Mouse (Mus musculus) pancreas, adult 10 weeks (tissue): ENCODE measurements around the gene Hist1h2bf. TPM values are rescaled to one million over a fixed set of nuclear protein-coding genes. Genes with fewer than 3 reads are reported as not detected.

ENCODE experiments used
- polyA plus RNA-seq: library from polyadenylated mRNA; stranded (reverse); fragments of 350-450 nt; fragmentation: Illumina TruSeq; extraction: RNeasy Lipid Tissue Mini Kit (QIAGEN cat#74804); gene quantifications from one replicate; pipeline ENCODE4 v1.2.3, GENCODE M21; 2015; ENCODE audit warnings: low read depth, low replicate concordance; ENCODE audit not compliant: insufficient read depth

Gene Hist1h2bf
- not detected for polyA plus RNA-seq

GRCm38 (mm10) chr13:23573898-23574524 lies at the start of gene Hist1h2bf, which contains the start of gene Hist1h2ad:
Gene Hist1h2bf (minus strand): TSS chr13:23574196.
Gene Hist1h2ad (plus strand): TSS chr13:23574381.

DNA sequence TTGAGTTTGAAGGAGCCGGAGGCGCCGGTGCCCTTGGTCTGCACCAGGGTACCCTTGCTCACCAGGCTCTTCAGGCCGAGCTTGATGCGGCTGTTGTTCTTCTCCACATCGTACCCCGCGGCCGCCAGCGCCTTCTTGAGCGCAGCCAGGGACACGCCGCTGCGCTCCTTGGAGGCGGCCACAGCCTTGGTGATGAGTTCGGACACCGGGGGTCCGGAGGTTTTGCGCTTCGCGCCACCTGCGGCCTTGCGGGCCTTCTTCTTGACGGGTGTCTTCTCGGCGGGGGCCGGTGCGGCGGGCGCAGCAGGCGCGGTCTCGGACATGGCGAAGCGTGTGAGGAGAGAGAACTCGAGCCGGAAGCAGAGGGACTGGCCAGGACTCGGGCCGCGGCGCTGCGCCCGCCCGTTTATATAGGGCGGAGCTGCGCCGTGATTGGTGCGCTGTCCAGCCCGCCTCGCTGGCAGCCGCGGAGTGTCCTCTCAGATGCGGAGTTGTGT lies 48.2 kb upstream of the Hist1h2bf start, which contains the start of gene Hist1h1e:
Gene Hist1h1e (minus strand): TSS at position 384 of the 497 bp plus-strand sequence.

GRCm38 (mm10) chr13:23620733-23621531 lies 46.9 kb upstream of the Hist1h2bf start, which contains the start of gene Hist1h2be:
Gene Hist1h2be (minus strand): TSS chr13:23621124.

GRCm38 (mm10) chr13:23581408-23582218 lies 7.6 kb upstream of the Hist1h2bf start, which contains the start of gene Hist1h4d:
Gene Hist1h4d (plus strand): TSS chr13:23581598.

DNA sequence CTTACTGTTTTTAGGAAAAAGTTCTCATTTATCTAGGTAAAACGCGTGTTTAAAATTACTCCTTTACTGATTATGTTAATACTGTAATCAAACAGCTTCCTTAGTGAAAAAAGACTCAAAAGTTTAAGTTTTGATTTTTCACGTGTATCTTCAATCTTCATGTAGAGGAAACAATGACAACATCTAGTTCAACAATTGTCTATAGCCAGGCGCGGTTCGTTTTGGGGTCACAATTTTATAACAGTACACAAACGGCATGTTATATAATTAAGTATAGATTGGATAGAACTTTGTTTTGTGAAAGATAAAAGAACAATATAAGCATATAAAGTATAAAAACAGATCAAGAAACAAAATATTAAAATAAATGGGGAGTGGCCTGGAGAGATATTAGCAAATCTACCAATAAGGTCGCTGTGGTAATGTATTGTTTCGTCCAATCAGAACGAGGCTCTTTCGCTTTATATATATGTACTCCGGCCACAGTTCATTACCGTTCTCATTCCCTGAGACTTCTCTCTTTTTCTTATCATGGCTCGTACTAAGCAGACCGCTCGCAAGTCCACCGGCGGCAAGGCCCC lies 1.4 kb upstream of the Hist1h2bf start, which contains the start of gene Hist1h3d:
Gene Hist1h3d (plus strand): TSS at position 493 of the 581 bp plus-strand sequence.

DNA sequence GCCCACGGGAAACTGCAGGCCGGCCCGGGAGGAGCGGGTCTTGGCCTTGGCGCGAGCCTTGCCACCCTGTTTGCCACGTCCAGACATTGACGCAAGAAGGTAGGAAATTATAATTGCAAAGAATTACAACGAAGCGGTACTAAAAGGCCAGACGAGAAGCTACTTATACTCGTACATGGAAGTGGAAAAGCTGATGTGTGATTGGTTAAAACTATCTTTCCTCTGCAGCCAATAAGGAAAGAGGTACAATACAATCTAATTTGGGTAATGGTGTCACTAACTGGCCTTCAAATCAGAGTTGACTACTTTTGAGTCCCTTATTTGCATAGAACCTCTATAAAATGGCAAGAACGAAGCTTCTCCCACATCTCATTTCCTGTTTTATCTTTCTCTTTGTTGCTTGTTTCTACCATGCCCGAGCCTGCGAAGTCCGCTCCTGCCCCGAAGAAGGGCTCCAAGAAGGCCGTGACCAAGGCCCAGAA lies 2.9 kb downstream of the Hist1h2bf start, which contains the start of the genes Hist1h2ae and Hist1h2bg:
Gene Hist1h2ae (minus strand): TSS at position 199 of the 482 bp plus-strand sequence.
Gene Hist1h2bg (plus strand): TSS at position 375 of the 482 bp plus-strand sequence.

GRCm38 (mm10) chr13:23561883-23562659 lies 11.9 kb downstream of the Hist1h2bf start, which contains the start of gene Hist1h3e:
Gene Hist1h3e (minus strand): TSS chr13:23562369.

DNA sequence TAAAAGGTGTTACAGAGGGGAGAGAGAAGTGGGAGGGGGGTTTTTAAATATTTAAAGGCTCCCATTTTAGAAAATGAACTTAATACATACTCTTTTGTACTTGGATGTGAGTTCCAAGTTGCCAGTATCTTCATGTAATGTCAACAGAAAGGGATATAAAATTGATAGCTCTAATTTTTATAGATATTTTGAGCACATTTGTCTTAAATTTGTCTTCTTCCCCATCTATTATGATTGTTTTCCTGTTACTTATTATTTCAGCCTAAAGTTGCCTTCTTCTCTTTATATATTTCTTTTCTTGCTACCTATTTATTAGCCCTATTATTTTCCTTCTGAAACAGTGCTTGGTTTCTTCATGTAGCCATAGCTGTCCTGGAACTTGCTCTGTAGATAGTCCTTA lies 21.0 kb downstream of the Hist1h2bf start, which contains the start of gene Hist1h1d:
Gene Hist1h1d (plus strand): TSS at position 301 of the 400 bp plus-strand sequence.

GRCm38 (mm10) chr13:23551146-23551834 lies 22.7 kb downstream of the Hist1h2bf start, which contains the start of gene Hist1h4f:
Gene Hist1h4f (minus strand): TSS chr13:23551648.

DNA sequence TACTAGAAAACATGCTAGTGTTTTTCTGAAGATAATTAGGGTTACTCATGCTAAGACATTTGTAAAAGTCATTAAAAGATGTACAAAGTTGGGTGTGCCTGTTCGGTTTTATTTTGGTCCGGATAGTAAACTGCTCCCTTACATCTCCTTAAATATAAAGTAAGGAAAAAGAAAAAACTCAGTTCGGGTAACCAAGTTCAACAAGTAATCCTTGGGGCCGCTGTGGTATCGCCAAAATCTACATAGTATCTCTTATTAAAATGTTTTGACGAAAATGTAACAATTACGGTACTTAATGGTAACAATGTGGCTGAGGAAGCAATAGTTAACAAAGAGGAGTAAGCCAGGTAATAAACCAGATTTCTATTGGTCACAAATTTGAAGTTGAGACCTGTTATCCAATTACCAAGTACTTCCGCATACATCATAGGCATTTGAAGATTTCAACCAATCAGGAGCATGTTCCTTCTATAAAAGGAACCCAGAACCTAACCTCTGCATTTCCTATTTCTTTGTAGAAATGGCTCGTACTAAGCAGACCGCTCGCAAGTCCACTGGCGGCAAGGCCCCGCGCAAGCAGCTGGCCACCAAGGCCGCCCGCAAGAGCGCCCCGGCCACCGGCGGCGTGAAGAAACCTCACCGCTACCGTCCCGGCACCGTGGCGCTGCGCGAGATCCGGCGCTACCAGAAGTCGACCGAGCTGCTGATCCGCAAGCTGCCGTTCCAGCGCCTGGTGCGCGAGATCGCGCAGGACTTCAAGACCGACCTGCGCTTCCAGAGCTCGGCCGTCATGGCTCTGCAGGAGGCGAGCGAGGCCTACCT lies 29.8 kb downstream of the Hist1h2bf start, which contains the start of gene Hist1h3f:
Gene Hist1h3f (plus strand): TSS at position 88 of the 822 bp plus-strand sequence.

DNA sequence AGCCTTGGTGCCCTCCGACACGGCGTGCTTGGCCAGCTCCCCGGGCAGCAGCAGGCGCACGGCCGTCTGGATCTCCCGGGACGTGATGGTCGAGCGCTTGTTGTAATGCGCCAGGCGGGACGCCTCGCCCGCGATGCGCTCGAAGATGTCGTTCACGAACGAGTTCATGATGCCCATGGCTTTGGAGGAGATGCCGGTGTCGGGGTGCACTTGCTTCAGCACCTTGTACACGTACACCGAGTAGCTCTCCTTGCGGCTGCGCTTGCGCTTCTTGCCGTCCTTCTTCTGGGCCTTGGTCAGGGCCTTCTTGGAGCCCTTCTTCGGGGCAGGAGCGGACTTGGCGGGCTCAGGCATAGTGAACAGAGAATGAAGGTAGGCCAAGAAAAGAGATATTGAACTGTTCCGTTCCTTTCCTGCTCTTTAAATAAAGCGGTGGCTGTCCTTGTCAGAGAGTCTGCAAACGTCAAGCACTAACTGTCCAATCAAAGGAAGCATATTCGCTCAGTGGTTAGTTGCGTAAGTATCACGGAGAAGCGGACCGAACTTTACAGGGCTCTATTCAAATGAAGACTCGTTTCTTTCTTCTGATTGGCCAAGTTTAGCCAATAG lies 30.9 kb downstream of the Hist1h2bf start, which contains the start of gene Hist1h2bh:
Gene Hist1h2bh (minus strand): TSS at position 394 of the 609 bp plus-strand sequence.

DNA sequence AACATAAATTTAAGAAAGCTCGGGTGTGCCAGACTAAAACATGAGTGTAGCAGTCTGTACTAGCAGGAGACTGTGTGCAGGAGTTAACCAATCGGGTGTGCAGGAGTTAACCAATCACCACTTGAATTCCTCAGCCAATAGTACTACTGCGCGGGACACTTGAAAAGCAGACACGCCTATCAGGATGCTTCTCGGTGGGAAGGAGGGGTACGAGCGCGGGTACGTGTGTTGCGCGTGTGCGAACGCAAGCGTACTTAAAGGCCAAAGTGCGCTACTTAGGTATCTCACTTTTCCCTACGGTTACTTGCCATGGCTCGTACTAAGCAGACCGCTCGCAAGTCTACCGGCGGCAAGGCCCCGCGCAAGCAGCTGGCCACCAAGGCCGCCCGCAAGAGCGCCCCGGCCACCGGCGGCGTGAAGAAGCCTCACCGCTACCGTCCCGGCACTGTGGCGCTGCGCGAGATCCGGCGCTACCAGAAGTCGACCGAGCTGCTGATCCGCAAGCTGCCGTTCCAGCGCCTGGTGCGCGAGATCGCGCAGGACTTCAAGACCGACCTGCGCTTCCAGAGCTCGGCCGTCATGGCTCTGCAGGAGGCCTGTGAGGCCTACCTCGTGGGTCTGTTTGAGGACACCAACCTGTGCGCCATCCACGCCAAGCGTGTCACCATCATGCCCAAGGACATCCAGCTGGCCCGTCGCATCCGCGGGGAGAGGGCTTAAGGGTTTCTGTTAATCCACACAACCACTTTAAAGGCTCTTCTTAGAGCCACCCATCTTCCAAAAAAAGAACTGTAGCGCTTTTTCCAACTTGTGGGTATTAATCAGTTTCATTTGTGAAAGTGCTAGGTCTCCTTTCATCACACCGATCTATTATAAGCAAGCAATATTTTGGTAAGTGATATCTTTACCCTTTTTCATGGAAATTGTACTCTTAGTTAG lies 38.6 kb downstream of the Hist1h2bf start, which contains the start of gene Hist1h3g:
Gene Hist1h3g (plus strand): TSS at position 286 of the 939 bp plus-strand sequence.

GRCm38 (mm10) chr13:23533560-23534367 lies 40.2 kb downstream of the Hist1h2bf start, which contains the start of gene Hist1h2af:
Gene Hist1h2af (plus strand): TSS chr13:23533906.

GRCm38 (mm10) chr13:23530901-23531875 lies 42.8 kb downstream of the Hist1h2bf start, which contains the start of gene Hist1h4h:
Gene Hist1h4h (plus strand): TSS chr13:23531050.

